Mouse (Mus musculus) stomach, postnatal 0 days (tissue): ENCODE results near the gene St5. TPM values are rescaled to one million over a fixed set of nuclear protein-coding genes. Genes with fewer than 3 reads are reported as not detected.

Source experiments
- ATAC-seq: fragments of 200-750 bp; cut with Nextera tagmentation; 2 replicates; pipeline ENCODE4 v1.8.0; 2017; ENCODE audit not compliant: low FRiP score, low TSS enrichment
- DNase-seq: peaks from one replicate; pipeline ENCODE4 v3.0.0-alpha.2; 2016; ENCODE audit warnings: low spot score
- H3K27ac ChIP-seq: fragments of 300-500 bp; sonication (generic); replicated peaks from 2 replicates; pipeline ENCODE4 v1.5.1; 2014; ENCODE audit warnings: mild to moderate bottlenecking, control low read depth
- H3K27me3 ChIP-seq: fragments of 300-500 bp; sonication (generic); 2 replicates; pipeline ENCODE4 v1.6.1; 2014; ENCODE audit warnings: low read length; ENCODE audit not compliant: control insufficient read depth, insufficient read depth
- H3K36me3 ChIP-seq: fragments of 300-500 bp; sonication (generic); 2 replicates; pipeline ENCODE4 v1.6.1; 2014; ENCODE audit warnings: low read length, mixed read lengths; ENCODE audit not compliant: control insufficient read depth, insufficient read depth
- H3K4me1 ChIP-seq: fragments of 300-500 bp; sonication (generic); replicated peaks from 2 replicates; pipeline ENCODE4 v1.6.1; 2014; ENCODE audit warnings: antibody characterized with exemption; ENCODE audit not compliant: control insufficient read depth, insufficient read depth
- H3K4me2 ChIP-seq: fragments of 300-500 bp; sonication (generic); replicated peaks from 2 replicates; pipeline ENCODE4 v1.6.1; 2014; ENCODE audit warnings: low read depth, mild to moderate bottlenecking, control low read depth, moderate library complexity
- H3K4me3 ChIP-seq: fragments of 300-500 bp; sonication (generic); 2 replicates; pipeline ENCODE4 v1.5.1; 2014; ENCODE audit warnings: low read depth, low read length, control low read depth
- H3K9ac ChIP-seq: fragments of 300-500 bp; sonication (generic); 2 replicates; pipeline ENCODE4 v1.6.1; 2014; ENCODE audit warnings: mild to moderate bottlenecking, low read length, control low read depth, mixed read lengths
- H3K9me3 ChIP-seq: fragments of 300-500 bp; sonication (generic); 2 replicates; pipeline ENCODE4 v1.6.1; 2016; ENCODE audit warnings: low read length; ENCODE audit not compliant: control insufficient read depth
- CTCF ChIP-seq: IDR thresholded peaks from 2 replicates; pipeline ENCODE4 v1.5.1; 2016; ENCODE audit warnings: antibody characterized with exemption, low read depth, mild to moderate bottlenecking, moderate library complexity
- EP300 ChIP-seq: optimal IDR thresholded peaks from 2 replicates; pipeline ENCODE3; 2016; ENCODE audit warnings: antibody characterized with exemption
- WGBS: fragments of 180-500 bp; shearing (Covaris S2); extraction: QIAGEN DNeasy Blood & Tissue Kit; methylation state at CpG from one replicate; pipeline ENCODE4 v1.1.7; 2014; 5-methylcytosine and 5-hydroxymethylcytosine counted together
- polyA plus RNA-seq: library from polyadenylated mRNA; unstranded; fragments of >200 nt; fragmentation: Nextera tagmentation; extraction: Ambion mirVana; gene quantifications from 2 replicates; pipeline ENCODE4 v1.2.1, GENCODE M21; 2015

St5 gene
- polyA plus RNA-seq, 1 experiment from 2014 or later, result 35.6 TPM

- Histone ChIP-seq H3K9ac (no peak overlapping the region), H3K9me3 (no peaks in the 10 kb centered on the region), H3K4me1 (no peaks in the 10 kb centered on the region), H3K27me3 (no peaks in the 10 kb centered on the region), H3K4me2 (no peak overlapping the region), H3K27ac (peak overlapping the region; percentile 40; the same call in 1 of the 2 replicates), H3K36me3 (peaks cover 16% of the 10 kb centered on the region), H3K4me3 (no peak overlapping the region)
- WGBS, result 88% methylated on average over 1 of the region's 1 CpGs
- no peak for TF ChIP-seq CTCF
- TF ChIP-seq EP300, result no peak
- DNase-seq (no peak), ATAC-seq (no peak)
These were observed 37.7 kb upstream of the St5 start for GRCm38 (mm10) chr7:109741060-109741459.

DNA sequence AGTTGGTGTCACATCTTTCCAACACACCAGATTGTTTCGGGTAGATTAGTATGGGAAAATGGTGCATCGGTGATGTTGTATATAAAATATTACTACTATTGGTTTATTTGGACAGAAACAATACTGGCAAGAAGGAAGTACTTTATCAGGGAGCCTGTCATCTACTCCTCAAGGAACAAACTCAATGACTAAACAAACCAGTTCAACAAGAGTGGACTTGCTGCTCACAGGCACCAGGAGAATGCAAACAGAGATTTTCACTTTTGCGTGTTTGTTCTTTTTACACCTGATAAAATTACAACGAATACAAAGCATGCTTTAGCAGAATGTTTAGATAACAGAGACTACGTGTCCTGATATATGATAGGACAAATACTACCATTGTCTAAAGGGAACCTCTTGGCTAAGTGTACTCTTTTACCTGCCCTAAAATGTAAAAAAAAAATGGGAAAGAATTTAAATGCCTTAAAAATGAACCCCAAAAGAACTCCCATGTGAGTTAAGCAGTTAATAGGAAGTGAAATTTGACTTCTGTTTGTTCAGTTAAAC lies 36.5 kb upstream of the St5 start:
- Histone ChIP-seq H3K4me3 (no peak overlapping the region), H3K4me1 (no peaks in the 10 kb centered on the region), H3K9ac (no peak overlapping the region), H3K27ac (peak overlapping the region; percentile 76), H3K9me3 (no peaks in the 10 kb centered on the region), H3K36me3 (peaks cover 16% of the 10 kb centered on the region), H3K27me3 (no peaks in the 10 kb centered on the region), H3K4me2 (no peak overlapping the region)
- DNase-seq, result no peak
- 35% methylated on average over 5 of the region's 5 CpGs for WGBS
- TF ChIP-seq CTCF, result no peak
- ATAC-seq, result peak; percentile 92

- Histone ChIP-seq H3K27me3 (no peaks in the 10 kb centered on the region), H3K4me2 (no peak overlapping the region), H3K27ac (no peak overlapping the region), H3K9me3 (no peaks in the 10 kb centered on the region), H3K36me3 (peaks cover 8% of the 10 kb centered on the region), H3K4me3 (no peak overlapping the region), H3K9ac (no peak overlapping the region), H3K4me1 (no peaks in the 10 kb centered on the region)
- ATAC-seq (no peak), DNase-seq (no peak)
- TF ChIP-seq EP300, result no peak
- TF ChIP-seq CTCF, result no peak
- 60% methylated on average over 4 of the region's 4 CpGs for WGBS
These were observed 31.4 kb upstream of the St5 start for GRCm38 (mm10) chr7:109734806-109735205.

DNA sequence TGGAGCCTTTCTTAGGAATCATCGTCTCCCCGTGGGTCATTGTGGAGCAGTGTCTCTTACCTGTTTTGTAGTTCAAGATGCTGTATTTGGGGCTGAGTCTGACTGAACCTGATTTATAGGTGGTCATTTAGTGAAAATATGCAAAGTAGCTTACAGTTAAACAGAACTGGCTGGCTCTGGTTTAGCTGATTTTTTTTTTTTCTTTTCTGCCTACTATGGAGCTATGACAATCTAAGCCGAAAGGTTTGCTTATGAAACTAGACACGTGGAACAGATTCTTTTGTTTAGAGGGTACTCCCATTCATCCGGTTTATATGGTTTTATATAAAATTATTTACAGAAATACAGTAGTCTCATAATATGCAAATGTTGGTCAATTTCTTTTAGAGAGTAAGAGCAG lies 28.2 kb upstream of the St5 start, which contains the start of gene Ascl3:
Ascl3 (minus strand) TSS at position 101 of the 400 bp plus-strand sequence.
- no peaks in the 10 kb centered on the region for H3K27me3 ChIP-seq
- no peaks in the 10 kb centered on the region for H3K9me3 ChIP-seq
- no peak for ATAC-seq
- no peak within 1 kb of the TSS for H3K9ac ChIP-seq
- TF ChIP-seq CTCF, result no peak
- no peak for TF ChIP-seq EP300
- no peak within 1 kb of the TSS for H3K4me3 ChIP-seq
- H3K36me3 ChIP-seq, result peaks cover 5% of the 10 kb centered on the region
- no peak within 1 kb of the TSS for H3K4me2 ChIP-seq
- WGBS, result 73% methylated on average over 5 of the region's 5 CpGs
- no peak within 1 kb of the TSS for H3K27ac ChIP-seq
- H3K4me1 ChIP-seq, result no peaks in the 10 kb centered on the region
- DNase-seq, result no peak

- Histone ChIP-seq H3K4me2 (0 out of 2 replicates have a peak within 1 kb of the TSS, but pooled peaks have one; percentile 5), H3K4me1 (no peaks in the 10 kb centered on the region), H3K4me3 (no peak within 1 kb of the TSS), H3K27me3 (no peaks in the 10 kb centered on the region), H3K36me3 (no peaks in the 10 kb centered on the region), H3K27ac (no peak within 1 kb of the TSS), H3K9me3 (no peaks in the 10 kb centered on the region), H3K9ac (no peak within 1 kb of the TSS)
- ATAC-seq (peak; percentile 56; the same call in 1 of the 2 replicates), DNase-seq (peak; percentile 42)
- 92% methylated on average over 5 of the region's 5 CpGs for WGBS
- TF ChIP-seq EP300, result no peak
These were observed 20.3 kb upstream of the St5 start, which contains the start of gene BC051019 for GRCm38 (mm10) chr7:109723697-109724096. BC051019 (minus strand) TSS chr7:109723850.

- Histone ChIP-seq H3K36me3 (no peaks in the 10 kb centered on the region), H3K9ac (no peak overlapping the region), H3K4me3 (no peak overlapping the region), H3K9me3 (no peaks in the 10 kb centered on the region), H3K4me1 (no peaks in the 10 kb centered on the region), H3K27me3 (no peaks in the 10 kb centered on the region), H3K4me2 (0 out of 2 replicates have a peak overlapping the region, but pooled peaks have one; percentile 5), H3K27ac (no peak overlapping the region)
- 76% methylated on average over 8 of the region's 8 CpGs for WGBS
- peak; percentile 49 for DNase-seq
- TF ChIP-seq CTCF, result no peak
- TF ChIP-seq EP300, result no peak
- ATAC-seq, result peak; percentile 63
These were observed 19.7 kb upstream of the St5 start for GRCm38 (mm10) chr7:109723114-109723513.
